ENCODE assay signal across 16 mouse cellular contexts in genomic region chr5:105789801-105790200, GRCm38 (mm10).
DNase-seq lines count a peak whose midpoint lies in the region; ATAC-seq and TF ChIP-seq lines count a peak whose summit lies in the region.
"Had no signal": no experiment of that assay in that cellular context is flagged by ENCODE, and none has a peak within 500 bp of the region (broad histone marks: within the 10 kb centered on the region; RNA-seq: fewer than 3 reads in every experiment).

No protein-coding gene starts in this region.

- H3K4me2 ChIP-seq in heart, postnatal 0 days (ENCODE audit: low read depth, low read length), result no peak overlapping the region
- H3K4me2 ChIP-seq in embryonic facial prominence, embryonic 13.5 days, result no peak overlapping the region
- no peak overlapping the region for H3K4me2 ChIP-seq in hindbrain, postnatal 0 days (ENCODE audit: low read depth, low read length)
- no peak overlapping the region for H3K4me2 ChIP-seq in hindbrain, embryonic 11.5 days (replicated peaks; ENCODE audit: low read depth, low read length)
- H3K4me2 ChIP-seq: forebrain, embryonic 15.5 days had no signal

- H3K4me1 ChIP-seq in heart, postnatal 0 days (ENCODE audit: control insufficient read depth, insufficient read depth), result peaks cover 34% of the 10 kb centered on the region
- H3K4me1 ChIP-seq in heart, embryonic 10.5 days, result peaks cover 45% of the 10 kb centered on the region
- peaks cover 70% of the 10 kb centered on the region for H3K4me1 ChIP-seq in embryonic facial prominence, embryonic 13.5 days
- H3K4me1 ChIP-seq in hindbrain, postnatal 0 days (ENCODE audit: insufficient read depth, low read length), result peaks cover 25% of the 10 kb centered on the region
- H3K4me1 ChIP-seq in hindbrain, embryonic 11.5 days (replicated peaks; ENCODE audit: control insufficient read depth, insufficient read depth, low read length), result 0 out of 2 replicates have a peak, but pooled peaks cover 3% of the 10 kb centered on the region

- no peak overlapping the region for H3K27ac ChIP-seq in heart, postnatal 0 days (ENCODE audit: low read depth)
- no peak overlapping the region for H3K27ac ChIP-seq in heart, embryonic 10.5 days
- H3K27ac ChIP-seq in embryonic facial prominence, embryonic 13.5 days, result peak overlapping the region; percentile 44; the same call in 1 of the 2 replicates
- no peak overlapping the region for H3K27ac ChIP-seq in hindbrain, postnatal 0 days
- H3K27ac ChIP-seq in hindbrain, embryonic 11.5 days (ENCODE audit: low read depth, low read length), result no peak overlapping the region
- H3K27ac ChIP-seq: forebrain, embryonic 15.5 days; midbrain, embryonic 10.5 days had no signal

- no peaks in the 10 kb centered on the region for H3K36me3 ChIP-seq in heart, postnatal 0 days (replicated peaks; ENCODE audit: control insufficient read depth, insufficient read depth, low read length)
- no peaks in the 10 kb centered on the region for H3K36me3 ChIP-seq in heart, embryonic 10.5 days
- no peaks in the 10 kb centered on the region for H3K36me3 ChIP-seq in embryonic facial prominence, embryonic 13.5 days
- H3K36me3 ChIP-seq in hindbrain, postnatal 0 days (ENCODE audit: insufficient read depth, low read length), result no peaks in the 10 kb centered on the region
- H3K36me3 ChIP-seq in hindbrain, embryonic 11.5 days (ENCODE audit: control insufficient read depth, insufficient read depth, low read length), result no peaks in the 10 kb centered on the region
- H3K36me3 ChIP-seq: forebrain, embryonic 15.5 days; midbrain, embryonic 10.5 days had no signal

- no peak for ATAC-seq in heart, postnatal 0 days (ENCODE audit: insufficient read depth, low read depth)
- ATAC-seq in embryonic facial prominence, embryonic 13.5 days (ENCODE audit: insufficient number of reproducible peaks, insufficient read depth, low FRiP score, low TSS enrichment, low read depth), result no peak
- ATAC-seq in hindbrain, postnatal 0 days, result no peak
- ATAC-seq in hindbrain, embryonic 11.5 days (ENCODE audit: low FRiP score), result no peak
- ATAC-seq: forebrain, embryonic 15.5 days; intestine, postnatal 0 days had no signal

- no peak overlapping the region for H3K4me3 ChIP-seq in heart, postnatal 0 days (ENCODE audit: low read depth, low read length)
- no peak overlapping the region for H3K4me3 ChIP-seq in heart, embryonic 10.5 days
- no peak overlapping the region for H3K4me3 ChIP-seq in embryonic facial prominence, embryonic 13.5 days
- H3K4me3 ChIP-seq in hindbrain, postnatal 0 days (ENCODE audit: low read length), result no peak overlapping the region
- H3K4me3 ChIP-seq in hindbrain, embryonic 11.5 days (ENCODE audit: low read depth, low read length), result no peak overlapping the region
- H3K4me3 ChIP-seq: forebrain, embryonic 15.5 days; midbrain, embryonic 10.5 days had no signal

- no peaks in the 10 kb centered on the region for H3K27me3 ChIP-seq in heart, postnatal 0 days (ENCODE audit: control insufficient read depth, insufficient read depth, low read length)
- peaks cover 58% of the 10 kb centered on the region for H3K27me3 ChIP-seq in heart, embryonic 10.5 days (ENCODE audit: insufficient read depth, poor library complexity, severe bottlenecking)
- no peaks in the 10 kb centered on the region for H3K27me3 ChIP-seq in embryonic facial prominence, embryonic 13.5 days
- H3K27me3 ChIP-seq in hindbrain, postnatal 0 days (ENCODE audit: insufficient read depth, low read length), result no peaks in the 10 kb centered on the region
- H3K27me3 ChIP-seq in hindbrain, embryonic 11.5 days (ENCODE audit: control insufficient read depth, insufficient read depth, low read length), result no peaks in the 10 kb centered on the region
- H3K27me3 ChIP-seq: forebrain, embryonic 15.5 days had no signal

- no peak overlapping the region for H3K9ac ChIP-seq in heart, postnatal 0 days (replicated peaks; ENCODE audit: low read depth, low read length)
- H3K9ac ChIP-seq in embryonic facial prominence, embryonic 13.5 days, result no peak overlapping the region
- H3K9ac ChIP-seq in hindbrain, postnatal 0 days (replicated peaks; ENCODE audit: low read length), result no peak overlapping the region
- no peak overlapping the region for H3K9ac ChIP-seq in hindbrain, embryonic 11.5 days (ENCODE audit: low read depth, low read length)
- H3K9ac ChIP-seq: forebrain, embryonic 15.5 days had no signal

- H3K9me3 ChIP-seq in heart, postnatal 0 days (replicated peaks; ENCODE audit: control insufficient read depth, low read length), result no peaks in the 10 kb centered on the region
- no peaks in the 10 kb centered on the region for H3K9me3 ChIP-seq in heart, embryonic 10.5 days
- H3K9me3 ChIP-seq in embryonic facial prominence, embryonic 13.5 days, result no peaks in the 10 kb centered on the region
- H3K9me3 ChIP-seq in hindbrain, postnatal 0 days (ENCODE audit: low read length), result no peaks in the 10 kb centered on the region
- no peaks in the 10 kb centered on the region for H3K9me3 ChIP-seq in hindbrain, embryonic 11.5 days (ENCODE audit: control insufficient read depth, low read length)
- H3K9me3 ChIP-seq: forebrain, embryonic 15.5 days; midbrain, embryonic 10.5 days had no signal

- TF ChIP-seq CTCF in heart, postnatal 0 days (IDR thresholded peaks at IDR 0.05; ENCODE audit: low read depth), result no peak
- no peak for TF ChIP-seq CTCF in hindbrain, postnatal 0 days (IDR thresholded peaks at IDR 0.05; ENCODE audit: low read depth)

- peak; percentile 7 for DNase-seq in heart, postnatal 0 days (ENCODE audit: low spot score)
- no peak for DNase-seq in heart, embryonic 10.5 days (ENCODE audit: low spot score)
- DNase-seq in 416B (ENCODE audit: low read depth), result peak; percentile 89
- DNase-seq in lung, postnatal 10 days, result peak; percentile 63
- no peak for DNase-seq in hindbrain, postnatal 0 days (ENCODE audit: low spot score)
- DNase-seq in right cerebral cortex, postnatal 14 days, result no peak
- DNase-seq in hindbrain, embryonic 11.5 days (ENCODE audit: low spot score), result no peak
- DNase-seq: cerebellum, adult 11 months; embryo, embryonic 11 days; gastrocnemius, postnatal 14 days; layer of hippocampus, postnatal 36 days; thymus, postnatal 36 days had no signal

- WGBS in heart, postnatal 0 days, result 21% methylated on average over 5 of the region's 5 CpGs
- 48% methylated on average over 5 of the region's 5 CpGs for WGBS in heart, embryonic 10.5 days
- 66% methylated on average over 5 of the region's 5 CpGs for WGBS in embryonic facial prominence, embryonic 13.5 days
- 74% methylated on average over 5 of the region's 5 CpGs for WGBS in hindbrain, postnatal 0 days
- WGBS in hindbrain, embryonic 11.5 days, result 84% methylated on average over 5 of the region's 5 CpGs

- TF ChIP-seq EP300 in heart, postnatal 0 days (IDR thresholded peaks at IDR 0.05; ENCODE audit: low read depth), result no peak

Comparison
In these comparisons a context has a peak if more than half of its experiments do, and no peak if none do; other contexts are left out.
1. DNase-seq: peak in heart, postnatal 0 days (single experiment), 416B (single experiment) and lung, postnatal 10 days (single experiment); none in heart, embryonic 10.5 days (single experiment), hindbrain, postnatal 0 days (single experiment), right cerebral cortex, postnatal 14 days (single experiment) and hindbrain, embryonic 11.5 days (single experiment).